Mouse (Mus musculus) CH12.LX (cell line): ENCODE measurements around the gene Ankrd24. TPM values are rescaled to one million over a fixed set of nuclear protein-coding genes. Genes with fewer than 3 reads are reported as not detected.

Source experiments
- DNase-seq: peaks from one replicate; pipeline ENCODE4 v3.0.0-alpha.2; 2013; ENCODE audit errors: extremely low read depth
- H3K27ac ChIP-seq: 2 replicates; pipeline ENCODE4 v1.5.1; 2012; ENCODE audit warnings: low read depth, mild to moderate bottlenecking, control low read depth, moderate library complexity; ENCODE audit not compliant: insufficient read depth
- H3K27me3 ChIP-seq: replicated peaks from 2 replicates; pipeline ENCODE3; 2012; ENCODE audit warnings: inconsistent platforms
- H3K36me3 ChIP-seq, 2 experiments: replicated peaks in 1 of 2; 2 replicates each; pipeline versions ENCODE3 to v1.6.1; 2012; ENCODE audit warnings: inconsistent platforms in 1 of 2, low read length in 1 of 2, mild to moderate bottlenecking in 1 of 2, mixed read lengths in 1 of 2, moderate library complexity in 1 of 2; ENCODE audit not compliant: control insufficient read depth in 1 of 2, insufficient read depth in 1 of 2
- H3K4me1 ChIP-seq, 2 experiments: 2 replicates each; pipeline ENCODE4 v1.6.1; 2012; ENCODE audit warnings: inconsistent platforms in 1 of 2, moderate library complexity in 1 of 2; ENCODE audit not compliant: insufficient read depth in 2 of 2, control insufficient read depth in 1 of 2
- H3K4me2 ChIP-seq: 2 replicates; pipeline ENCODE4 v1.6.1; 2012; ENCODE audit warnings: low read depth, mild to moderate bottlenecking, control low read depth; ENCODE audit not compliant: poor library complexity, insufficient read depth, severe bottlenecking
- H3K4me3 ChIP-seq, 3 experiments: fragments of 150-350 bp in 1 of 3; sonication (generic) in 1 of 3; replicated peaks in 1 of 3; 2 replicates each; pipeline versions ENCODE3 to v1.5.1; 2011 to 2012; ENCODE audit warnings: low read depth in 2 of 3, low read length in 2 of 3, mild to moderate bottlenecking in 2 of 3, moderate library complexity in 2 of 3, control low read depth in 1 of 3, improper control_type of control experiment in 1 of 3, inconsistent platforms in 1 of 3, mixed read lengths in 1 of 3; ENCODE audit not compliant: poor library complexity in 1 of 3
- H3K79me2 ChIP-seq: replicated peaks from 2 replicates; pipeline ENCODE4 v1.6.1; 2012; ENCODE audit warnings: mild to moderate bottlenecking, moderate library complexity; ENCODE audit not compliant: control insufficient read depth, poor library complexity, insufficient read depth, severe bottlenecking; ENCODE audit errors: extremely low read depth
- H3K9ac ChIP-seq: 2 replicates; pipeline ENCODE4 v1.6.1; 2012; ENCODE audit warnings: low read depth, mild to moderate bottlenecking, control low read depth, moderate library complexity; ENCODE audit not compliant: insufficient read depth
- H3K9me3 ChIP-seq: replicated peaks from 2 replicates; pipeline ENCODE3; 2012; ENCODE audit warnings: low read length, inconsistent platforms, mixed read lengths
- CHD1 ChIP-seq: IDR thresholded peaks from 2 replicates; pipeline ENCODE4 v1.6.1; 2012; ENCODE audit warnings: low read depth, low read length, improper control_type of control experiment, inconsistent platforms
- CHD2 ChIP-seq: IDR thresholded peaks from 2 replicates; pipeline ENCODE4 v1.6.1; 2011; ENCODE audit warnings: low read length, improper control_type of control experiment
- CTCF ChIP-seq, 2 experiments: IDR thresholded peaks in 1 of 2; conservative IDR thresholded peaks in 1 of 2; 2 replicates each; pipeline ENCODE4 v1.5.1; 2011 to 2012; ENCODE audit warnings: low read depth in 2 of 2, low read length in 2 of 2, improper control_type of control experiment in 1 of 2, inconsistent platforms in 1 of 2, mild to moderate bottlenecking in 1 of 2, moderate library complexity in 1 of 2
- E2F4 ChIP-seq: IDR thresholded peaks from 2 replicates; pipeline ENCODE4 v1.6.1; 2011; ENCODE audit warnings: low read depth, low read length, improper control_type of control experiment; ENCODE audit not compliant: insufficient replicate concordance
- ELF1 ChIP-seq: IDR thresholded peaks from 2 replicates; pipeline ENCODE4 v1.6.1; 2014; ENCODE audit warnings: low read depth, mild to moderate bottlenecking, inconsistent platforms, low read length, improper control_type of control experiment
- EP300 ChIP-seq: IDR thresholded peaks from 2 replicates; pipeline ENCODE4 v1.6.1; 2011; ENCODE audit warnings: low read length, improper control_type of control experiment
- GABPA ChIP-seq: IDR thresholded peaks from 2 replicates; pipeline ENCODE4 v1.6.1; 2012; ENCODE audit warnings: low read depth, low read length, improper control_type of control experiment, inconsistent platforms; ENCODE audit not compliant: insufficient replicate concordance
- HCFC1 ChIP-seq: IDR thresholded peaks from 2 replicates; pipeline ENCODE4 v1.6.1; 2012; ENCODE audit warnings: low read depth, mild to moderate bottlenecking, inconsistent platforms, low read length, improper control_type of control experiment
- IRF4 ChIP-seq: IDR thresholded peaks from 2 replicates; pipeline ENCODE4 v1.6.1; 2014; ENCODE audit warnings: low read depth, mild to moderate bottlenecking, inconsistent platforms, low read length, improper control_type of control experiment
- JUN ChIP-seq: IDR thresholded peaks from 2 replicates; pipeline ENCODE4 v1.6.1; 2011; ENCODE audit warnings: low read depth, mild to moderate bottlenecking, low read length, improper control_type of control experiment, moderate library complexity; ENCODE audit not compliant: insufficient read depth
- JUND ChIP-seq: conservative IDR thresholded peaks from 2 replicates; pipeline ENCODE4 v1.6.1; 2011; ENCODE audit warnings: low read depth, low read length, improper control_type of control experiment
- KAT2A ChIP-seq: IDR thresholded peaks from 2 replicates; pipeline ENCODE4 v1.6.1; 2012; ENCODE audit warnings: low read length, improper control_type of control experiment, inconsistent platforms; ENCODE audit not compliant: insufficient replicate concordance
- MAFK ChIP-seq: IDR thresholded peaks from 2 replicates; pipeline ENCODE4 v1.6.1; 2011; ENCODE audit warnings: low read length, improper control_type of control experiment; ENCODE audit not compliant: insufficient replicate concordance
- MAX ChIP-seq: IDR thresholded peaks from 2 replicates; pipeline ENCODE4 v1.6.1; 2011; ENCODE audit warnings: low read length, improper control_type of control experiment
- MAZ ChIP-seq: IDR thresholded peaks from 2 replicates; pipeline ENCODE4 v1.6.1; 2012; ENCODE audit warnings: low read depth, mild to moderate bottlenecking, inconsistent platforms, low read length, improper control_type of control experiment, moderate library complexity
- MEF2A ChIP-seq: IDR thresholded peaks from 2 replicates; pipeline ENCODE4 v1.6.1; 2014; ENCODE audit warnings: low read depth, mild to moderate bottlenecking, inconsistent platforms, low read length, improper control_type of control experiment, borderline replicate concordance
- MXI1 ChIP-seq: IDR thresholded peaks from 2 replicates; pipeline ENCODE4 v1.6.1; 2011; ENCODE audit warnings: mild to moderate bottlenecking, low read depth, low read length, improper control_type of control experiment
- MYC ChIP-seq: IDR thresholded peaks from 2 replicates; pipeline ENCODE4 v1.6.1; 2011; ENCODE audit warnings: low read depth, mild to moderate bottlenecking, improper control_type of control experiment, low read length
- NELFE ChIP-seq: IDR thresholded peaks from 2 replicates; pipeline ENCODE4 v1.6.1; 2011; ENCODE audit warnings: low read depth, low read length, improper control_type of control experiment
- NRF1 ChIP-seq: IDR thresholded peaks from 2 replicates; pipeline ENCODE4 v1.6.1; 2014; ENCODE audit warnings: low read depth, mild to moderate bottlenecking, inconsistent platforms, low read length, improper control_type of control experiment, moderate library complexity
- PAX5 ChIP-seq: IDR thresholded peaks from 2 replicates; pipeline ENCODE4 v1.6.1; 2012; ENCODE audit warnings: low read length, inconsistent platforms, mixed read lengths
- POLR2A ChIP-seq: IDR thresholded peaks from 2 replicates; pipeline ENCODE4 v1.6.1; 2011; ENCODE audit warnings: low read depth, mild to moderate bottlenecking, improper control_type of control experiment, low read length
- POLR2AphosphoS2 ChIP-seq: IDR thresholded peaks from 2 replicates; pipeline ENCODE4 v1.6.1; 2011; ENCODE audit warnings: low read depth, low read length, improper control_type of control experiment
- RAD21 ChIP-seq: IDR thresholded peaks from 2 replicates; pipeline ENCODE4 v1.6.1; 2011; ENCODE audit warnings: low read depth, mild to moderate bottlenecking, low read length, improper control_type of control experiment, moderate library complexity
- SMC3 ChIP-seq: IDR thresholded peaks from 2 replicates; pipeline ENCODE4 v1.6.1; 2011; ENCODE audit warnings: low read depth, low read length, improper control_type of control experiment
- UBTF ChIP-seq: IDR thresholded peaks from 2 replicates; pipeline ENCODE4 v1.6.1; 2012; ENCODE audit warnings: low read depth, mild to moderate bottlenecking, inconsistent platforms, low read length, improper control_type of control experiment, moderate library complexity
- USF1 ChIP-seq: IDR thresholded peaks from 2 replicates; pipeline ENCODE4 v1.6.1; 2014; ENCODE audit warnings: low read depth, mild to moderate bottlenecking, inconsistent platforms, low read length, improper control_type of control experiment
- USF2 ChIP-seq: conservative IDR thresholded peaks from 2 replicates; pipeline ENCODE4 v1.6.1; 2011; ENCODE audit warnings: low read depth, low read length, improper control_type of control experiment
- ZC3H11A ChIP-seq: IDR thresholded peaks from 2 replicates; pipeline ENCODE4 v1.6.1; 2012; ENCODE audit warnings: low read depth, mild to moderate bottlenecking, inconsistent platforms, low read length, improper control_type of control experiment
- ZKSCAN1 ChIP-seq: IDR thresholded peaks from 2 replicates; pipeline ENCODE4 v1.6.1; 2012; ENCODE audit warnings: low read depth, inconsistent platforms, low read length, improper control_type of control experiment, borderline replicate concordance
- ZNF384 ChIP-seq: IDR thresholded peaks from 2 replicates; pipeline ENCODE4 v1.6.1; 2012; ENCODE audit warnings: low read depth, low read length, improper control_type of control experiment, inconsistent platforms
- dilution Hi-C: fragments of 300-500 bp; cut with MboI; formaldehyde crosslinking; loops from 2 replicates; pipeline ENCODE4 v1.14.3; 2020; ENCODE audit warnings: low sequenced_read_pairs; ENCODE audit not compliant: extremely low pct_unique_long_range_greater_than_20kb, extremely low pct_ligation_motif_present
- in situ Hi-C: fragments of 300-500 bp; cut with MboI; formaldehyde crosslinking; loops from 3 replicates; pipeline ENCODE4 v1.14.3; 2019; ENCODE audit warnings: low sequenced_read_pairs, low pct_ligation_motif_present, low pct_unique_long_range_greater_than_20kb, mixed read lengths
- polyA plus RNA-seq: library from polyadenylated mRNA; unstranded; fragments of >175 nt; gene quantifications from 2 replicates; pipeline ENCODE4 v1.2.1, GENCODE M21; 2012; ENCODE audit warnings: low read depth; ENCODE audit not compliant: insufficient read length
- total RNA-seq, 2 experiments: library from RNA; depleted of rRNA; stranded (reverse); fragments of 300-350 nt in 1 of 2; fragments of >200 nt in 1 of 2; gene quantifications; 2 replicates each; pipeline ENCODE4 v1.2.3; 2012 to 2014

Ankrd24 gene
- total and polyA plus RNA-seq, 3 experiments, result 3.7 to 5.4 (median 4.2) TPM

- H3K4me3 ChIP-seq, result peak overlapping the region; percentile 42 to 68 (median 56)
- peak overlapping the region; percentile 91 for H3K4me2 ChIP-seq
- H3K9ac ChIP-seq, result peak overlapping the region; percentile 36; the same call in 1 of the 2 replicates
- peaks cover 17% of the 10 kb centered on the region for H3K27me3 ChIP-seq
- dilution Hi-C loops, result no loop called here
- H3K27ac ChIP-seq, result peak overlapping the region; percentile 55
- DNase-seq, result no peak
- peaks cover 6 to 27% of the 10 kb centered on the region in 2 experiments for H3K36me3 ChIP-seq
- no peaks in the 10 kb centered on the region for H3K9me3 ChIP-seq
- peaks cover 16 to 32% of the 10 kb centered on the region in 2 experiments for H3K4me1 ChIP-seq
- in situ Hi-C loops, result loop anchor here (10.0 kb wide), 1 partner anchor 111 kb away; the partner anchor contains the start of gene Ncln
- TF ChIP-seq MEF2A, result 0 out of 2 replicates have a peak, but pooled peaks have one; percentile 11
- no peak for TF ChIP-seq SMC3
- no peaks in the 10 kb centered on the region for H3K79me2 ChIP-seq
These were observed 22.7 kb upstream of the Ankrd24 start for GRCm38 (mm10) chr10:81605666-81605973.

GRCm38 (mm10) chr10:81605974-81606751 is 22.2 kb upstream of the Ankrd24 start, which contains the start of gene BC025920:
TSS of gene BC025920 (plus strand) at chr10:81606270.
- Histone ChIP-seq H3K9me3 (no peaks in the 10 kb centered on the region), H3K27ac (peak within 1 kb of the TSS; percentile 65), H3K4me3 (peak within 1 kb of the TSS; percentile 68 to 86 (median 70)), H3K79me2 (no peaks in the 10 kb centered on the region), H3K9ac (peak within 1 kb of the TSS; percentile 62), H3K4me2 (peak within 1 kb of the TSS; percentile 91), H3K4me1 (peaks cover 13 to 27% of the 10 kb centered on the region in 2 experiments), H3K36me3 (peaks cover 6 to 27% of the 10 kb centered on the region in 2 experiments), H3K27me3 (peaks cover 11% of the 10 kb centered on the region)
- dilution Hi-C loops (no loop called here), in situ Hi-C loops (loop anchor here (10.0 kb wide), 1 partner anchor 111 kb away; the partner anchor contains the start of gene Ncln)
- peak; percentile 99 for DNase-seq
- peak; percentile 79 for TF ChIP-seq POLR2A
- peak; percentile 77 for TF ChIP-seq NELFE
- TF ChIP-seq MEF2A, result no peak
- no peak for TF ChIP-seq RAD21
- TF ChIP-seq ZNF384, result peak; percentile 73
- TF ChIP-seq CHD1, result no peak
- TF ChIP-seq UBTF, result no peak
- TF ChIP-seq ZC3H11A, result no peak
- peak; percentile 91 for TF ChIP-seq MXI1
- no peak for TF ChIP-seq GABPA
- TF ChIP-seq E2F4, result no peak
- TF ChIP-seq MAX, result peak; percentile 95
- TF ChIP-seq KAT2A, result peak; percentile 72; the same call in 1 of the 2 replicates
- TF ChIP-seq EP300, result no peak
- TF ChIP-seq MAZ, result no peak
- TF ChIP-seq ZKSCAN1, result no peak
- TF ChIP-seq JUND, result no peak
- TF ChIP-seq NRF1, result no peak
- no peak for TF ChIP-seq MAFK
- TF ChIP-seq CTCF (conservative IDR thresholded peaks at IDR 0.05 in 1 of 2, IDR thresholded peaks at IDR 0.05 in 1 of 2; ENCODE audit: low read depth in 2 of 2, low read length in 2 of 2), result no peak
- peak; percentile 90 for TF ChIP-seq HCFC1
- TF ChIP-seq MYC, result peak; percentile 91
- no peak for TF ChIP-seq USF2
- TF ChIP-seq POLR2AphosphoS2, result no peak
- TF ChIP-seq ELF1, result peak; percentile 98
- no peak for TF ChIP-seq PAX5
- peak; percentile 78 for TF ChIP-seq CHD2
- no peak for TF ChIP-seq JUN
- TF ChIP-seq SMC3, result no peak
- no peak; the same call in 1 of the 2 replicates for TF ChIP-seq IRF4
- no peak for TF ChIP-seq USF1
